Mouse (Mus musculus) hindbrain, embryonic 14.5 days (tissue): ENCODE results near the gene Nkapd1. TPM values are rescaled to one million over a fixed set of nuclear protein-coding genes. Genes with fewer than 3 reads are reported as not detected.
A peak's percentile ranks its signal among the peaks of the same experiment; 100 is the strongest.

Source experiments
- ATAC-seq: fragments of 200-750 bp; cut with Nextera tagmentation; 2 replicates; pipeline ENCODE4 v1.8.0; 2017; ENCODE audit warnings: moderate number of reproducible peaks, mild to moderate bottlenecking, moderate TSS enrichment, moderate library complexity; ENCODE audit not compliant: low FRiP score
- DNase-seq: peaks from one replicate; pipeline ENCODE4 v3.0.0-alpha.2; 2015; ENCODE audit warnings: low spot score
- H3K27ac ChIP-seq: fragments of 300-500 bp; sonication (generic); 2 replicates; pipeline ENCODE4 v1.5.1; 2014; ENCODE audit warnings: mild to moderate bottlenecking, moderate library complexity
- H3K27me3 ChIP-seq: fragments of 300-500 bp; sonication (generic); 2 replicates; pipeline ENCODE4 v1.6.1; 2014; ENCODE audit warnings: mild to moderate bottlenecking, low read length, mixed read lengths; ENCODE audit not compliant: control insufficient read depth, insufficient read depth
- H3K36me3 ChIP-seq: fragments of 300-500 bp; sonication (generic); replicated peaks from 2 replicates; pipeline ENCODE4 v1.6.1; 2014; ENCODE audit not compliant: control insufficient read depth, insufficient read depth
- H3K4me1 ChIP-seq: fragments of 300-500 bp; sonication (generic); replicated peaks from 2 replicates; pipeline ENCODE4 v1.6.1; 2014; ENCODE audit warnings: antibody characterized with exemption, low read length, mixed read lengths; ENCODE audit not compliant: control insufficient read depth, insufficient read depth
- H3K4me2 ChIP-seq: fragments of 300-500 bp; sonication (generic); replicated peaks from 2 replicates; pipeline ENCODE4 v1.6.1; 2014; ENCODE audit warnings: mild to moderate bottlenecking, moderate library complexity
- H3K4me3 ChIP-seq: fragments of 300-500 bp; sonication (generic); replicated peaks from 2 replicates; pipeline ENCODE4 v1.5.1; 2014; ENCODE audit warnings: mild to moderate bottlenecking, low read length
- H3K9ac ChIP-seq: fragments of 300-500 bp; sonication (generic); 2 replicates; pipeline ENCODE4 v1.6.1; 2014
- H3K9me3 ChIP-seq: fragments of 300-500 bp; sonication (generic); 2 replicates; pipeline ENCODE4 v1.6.1; 2016; ENCODE audit warnings: low read length; ENCODE audit not compliant: control insufficient read depth
- WGBS: fragments of 180-500 bp; shearing (Covaris S2); extraction: QIAGEN DNeasy Blood & Tissue Kit; methylation state at CpG from one replicate; pipeline ENCODE4 v1.1.7; 2014; 5-methylcytosine and 5-hydroxymethylcytosine counted together
- polyA plus RNA-seq: library from polyadenylated mRNA; unstranded; fragments of >200 nt; fragmentation: Nextera tagmentation; extraction: Ambion mirVana; gene quantifications from 2 replicates; pipeline ENCODE4 v1.2.1, GENCODE M21; 2014

Nkapd1 gene
- polyA plus RNA-seq, 1 experiment from 2014 or later: 23.0 TPM

- peak within 1 kb of the TSS; percentile 91 for H3K4me3 ChIP-seq
- 1% methylated on average over 48 of the region's 48 CpGs for WGBS
- peak within 1 kb of the TSS; percentile 98 for H3K4me2 ChIP-seq
- ATAC-seq (peak; percentile 98), DNase-seq (peak; percentile 97)
- H3K27me3 ChIP-seq: no peaks in the 10 kb centered on the region
- H3K4me1 ChIP-seq: peaks cover 23% of the 10 kb centered on the region
- peak within 1 kb of the TSS; percentile 90 for H3K27ac ChIP-seq
- H3K9ac ChIP-seq: peak within 1 kb of the TSS; percentile 92
- no peaks in the 10 kb centered on the region for H3K9me3 ChIP-seq
- H3K36me3 ChIP-seq: peaks cover 59% of the 10 kb centered on the region
Observed at GRCm38 (mm10) chr9:50603189-50603997, 13.9 kb downstream of the Nkapd1 start, which contains the start of the genes Sdhd and Timm8b. Gene Sdhd (minus strand): TSS chr9:50603812. Gene Timm8b (plus strand): TSS chr9:50603910.

- no peak overlapping the region for H3K27ac ChIP-seq
- peak overlapping the region; percentile 92 for H3K9ac ChIP-seq
- WGBS: 88% methylated on average over 7 of the region's 7 CpGs
- DNase-seq (no peak), ATAC-seq (no peak)
- H3K4me2 ChIP-seq: peak overlapping the region; percentile 98
- H3K9me3 ChIP-seq: no peaks in the 10 kb centered on the region
- H3K4me3 ChIP-seq: peak overlapping the region; percentile 91
- no peaks in the 10 kb centered on the region for H3K27me3 ChIP-seq
- H3K4me1 ChIP-seq: peaks cover 23% of the 10 kb centered on the region
- H3K36me3 ChIP-seq: peaks cover 59% of the 10 kb centered on the region
Observed at GRCm38 (mm10) chr9:50602055-50602845, 15.0 kb downstream of the Nkapd1 start.

- Histone ChIP-seq H3K4me2 (no peak overlapping the region), H3K9ac (no peak overlapping the region), H3K9me3 (no peaks in the 10 kb centered on the region), H3K36me3 (peaks cover 59% of the 10 kb centered on the region), H3K4me1 (peaks cover 23% of the 10 kb centered on the region), H3K27me3 (no peaks in the 10 kb centered on the region), H3K4me3 (no peak overlapping the region), H3K27ac (no peak overlapping the region)
- DNase-seq (no peak), ATAC-seq (no peak)
- 86% methylated on average over 6 of the region's 6 CpGs for WGBS
Observed at GRCm38 (mm10) chr9:50601536-50601935, 15.7 kb downstream of the Nkapd1 start.

GRCm38 (mm10) chr9:50596973-50597372 lies 20.3 kb downstream of the Nkapd1 start:
- no peak overlapping the region for H3K27ac ChIP-seq
- no peak for DNase-seq
- no peak overlapping the region for H3K4me2 ChIP-seq
- 96% methylated on average over 8 of the region's 8 CpGs for WGBS
- H3K4me3 ChIP-seq: no peak overlapping the region
- no peak for ATAC-seq
- H3K4me1 ChIP-seq: peaks cover 5% of the 10 kb centered on the region; the same call in 1 of the 2 replicates
- H3K27me3 ChIP-seq: no peaks in the 10 kb centered on the region
- peaks cover 61% of the 10 kb centered on the region for H3K36me3 ChIP-seq
- no peak overlapping the region for H3K9ac ChIP-seq
- no peaks in the 10 kb centered on the region for H3K9me3 ChIP-seq

GRCm38 (mm10) chr9:50594794-50595417 lies 22.4 kb downstream of the Nkapd1 start:
- no peak overlapping the region for H3K9ac ChIP-seq
- H3K4me1 ChIP-seq: no peaks in the 10 kb centered on the region
- DNase-seq (no peak), ATAC-seq (no peak)
- no peak overlapping the region for H3K27ac ChIP-seq
- H3K27me3 ChIP-seq: no peaks in the 10 kb centered on the region
- no peak overlapping the region for H3K4me2 ChIP-seq
- H3K4me3 ChIP-seq: no peak overlapping the region
- H3K9me3 ChIP-seq: no peaks in the 10 kb centered on the region
- H3K36me3 ChIP-seq: peaks cover 53% of the 10 kb centered on the region
- 79% methylated on average over 12 of the region's 12 CpGs for WGBS

- WGBS: 75% methylated on average over 3 of the region's 3 CpGs
- no peak for ATAC-seq
- H3K4me3 ChIP-seq: no peak overlapping the region
- no peaks in the 10 kb centered on the region for H3K9me3 ChIP-seq
- H3K27ac ChIP-seq: no peak overlapping the region
- peaks cover 39% of the 10 kb centered on the region for H3K36me3 ChIP-seq
- H3K4me2 ChIP-seq: no peak overlapping the region
- H3K4me1 ChIP-seq: no peaks in the 10 kb centered on the region
- H3K9ac ChIP-seq: no peak overlapping the region
- no peaks in the 10 kb centered on the region for H3K27me3 ChIP-seq
- DNase-seq: no peak
Observed at GRCm38 (mm10) chr9:50593544-50593943, 23.7 kb downstream of the Nkapd1 start.

- no peaks in the 10 kb centered on the region for H3K27me3 ChIP-seq
- H3K4me1 ChIP-seq: no peaks in the 10 kb centered on the region
- ATAC-seq (no peak), DNase-seq (no peak)
- H3K9me3 ChIP-seq: no peaks in the 10 kb centered on the region
- H3K4me3 ChIP-seq: no peak overlapping the region
- WGBS: 92% methylated on average over 9 of the region's 9 CpGs
- H3K36me3 ChIP-seq: peaks cover 34% of the 10 kb centered on the region
- H3K27ac ChIP-seq: no peak overlapping the region
- H3K4me2 ChIP-seq: no peak overlapping the region
- H3K9ac ChIP-seq: no peak overlapping the region
Observed at GRCm38 (mm10) chr9:50592955-50593354, 24.3 kb downstream of the Nkapd1 start.

- Histone ChIP-seq H3K4me2 (no peak overlapping the region), H3K27ac (no peak overlapping the region), H3K36me3 (peaks cover 14% of the 10 kb centered on the region), H3K27me3 (no peaks in the 10 kb centered on the region), H3K4me3 (no peak overlapping the region), H3K4me1 (no peaks in the 10 kb centered on the region), H3K9me3 (no peaks in the 10 kb centered on the region), H3K9ac (no peak overlapping the region)
- ATAC-seq (no peak), DNase-seq (no peak)
- 77% methylated on average over 10 of the region's 10 CpGs for WGBS
Observed at GRCm38 (mm10) chr9:50590856-50591518, 26.3 kb downstream of the Nkapd1 start.
